Mouse (Mus musculus): ENCODE results near the gene Idh2. TPM values are rescaled to one million over a fixed set of nuclear protein-coding genes. Genes with fewer than 3 reads are reported as not detected.
"Not testable (repeated sequence)": the region's sequence is repeated elsewhere in the genome, so short reads cannot be mapped to it uniquely, and the experiment has no call there.

Idh2 gene
- total RNA-seq, 2 experiments from 2014 or later = 50.8 to 59.1 TPM

GRCm38 (mm10) chr7:80066675-80067455 is 48.3 kb downstream of the Idh2 start:
- peak in 1 of 2 experiments; percentile 61 for DNase-seq (ENCODE audit: low spot score in 2 of 2)
- intact Hi-C loops (cut with DNase I) = no loop called here

- intact Hi-C loops (cut with DNase I) = no loop called here
- no peak for DNase-seq (ENCODE audit: low spot score in 2 of 2)
These were observed 49.9 kb downstream of the Idh2 start for GRCm38 (mm10) chr7:80065250-80065649.

- no peak for DNase-seq (ENCODE audit: low spot score in 2 of 2)
- intact Hi-C loops (cut with DNase I) = no loop called here
These were observed 51.1 kb downstream of the Idh2 start for GRCm38 (mm10) chr7:80063902-80064736.

GRCm38 (mm10) chr7:80063244-80063643 is 51.9 kb downstream of the Idh2 start:
- intact Hi-C loops (cut with DNase I) = no loop called here
- no peak for DNase-seq (ENCODE audit: low spot score in 2 of 2)

GRCm38 (mm10) chr7:80062083-80062826 is 52.9 kb downstream of the Idh2 start:
- intact Hi-C loops (cut with DNase I) = no loop called here
- DNase-seq (ENCODE audit: low spot score in 2 of 2) = no peak

GRCm38 (mm10) chr7:80060012-80060778 is 55.0 kb downstream of the Idh2 start:
- DNase-seq (ENCODE audit: low spot score in 2 of 2) = no peak
- intact Hi-C loops (cut with DNase I) = no loop called here

- intact Hi-C loops (cut with DNase I) = no loop called here
- DNase-seq (ENCODE audit: low spot score in 2 of 2) = no peak
These were observed 55.9 kb downstream of the Idh2 start for GRCm38 (mm10) chr7:80059064-80059838.

- no peak for DNase-seq (ENCODE audit: low spot score in 2 of 2)
- intact Hi-C loops (cut with DNase I) = no loop called here
These were observed 56.7 kb downstream of the Idh2 start for GRCm38 (mm10) chr7:80058405-80059063.

- intact Hi-C loops (cut with DNase I) = no loop called here
- no peak for DNase-seq (ENCODE audit: low spot score in 2 of 2)
These were observed 57.4 kb downstream of the Idh2 start for GRCm38 (mm10) chr7:80057781-80058180.

- DNase-seq (ENCODE audit: low spot score in 2 of 2) = no peak
- intact Hi-C loops (cut with DNase I) = no loop called here
These were observed 58.0 kb downstream of the Idh2 start for GRCm38 (mm10) chr7:80057002-80057691.

- DNase-seq (ENCODE audit: low spot score in 2 of 2) = no peak
- intact Hi-C loops (cut with DNase I) = no loop called here
These were observed 59.4 kb downstream of the Idh2 start for GRCm38 (mm10) chr7:80055781-80056180.

- intact Hi-C loops (cut with DNase I) = no loop called here
- no peak for DNase-seq (ENCODE audit: low spot score in 2 of 2)
These were observed 62.0 kb downstream of the Idh2 start for GRCm38 (mm10) chr7:80053147-80053546.

- intact Hi-C loops (cut with DNase I) = no loop called here
- no peak for DNase-seq (ENCODE audit: low spot score in 2 of 2)
These were observed 62.9 kb downstream of the Idh2 start for GRCm38 (mm10) chr7:80052261-80052660.

GRCm38 (mm10) chr7:80051835-80052234 is 63.4 kb downstream of the Idh2 start:
- no peak for DNase-seq (ENCODE audit: low spot score in 2 of 2)
- intact Hi-C loops (cut with DNase I) = no loop called here

GRCm38 (mm10) chr7:80050382-80050781 is 64.8 kb downstream of the Idh2 start:
- intact Hi-C loops (cut with DNase I); DNase-seq (ENCODE audit: low spot score in 2 of 2): not testable (repeated sequence)

GRCm38 (mm10) chr7:80049746-80050145 is 65.4 kb downstream of the Idh2 start:
- no peak for DNase-seq (ENCODE audit: low spot score in 2 of 2)
- intact Hi-C loops (cut with DNase I) = no loop called here

GRCm38 (mm10) chr7:80047041-80047440 is 68.2 kb downstream of the Idh2 start:
- DNase-seq (ENCODE audit: low spot score in 2 of 2) = no peak
- intact Hi-C loops (cut with DNase I) = no loop called here
